Mouse (Mus musculus) urinary bladder, postnatal 36 days (tissue): ENCODE data around the gene Wdr31.

Experiments used
- DNase-seq, 2 experiments: peaks; one replicate each; pipeline ENCODE4 v3.0.0; 2022; ENCODE audit warnings: low spot score in 2 of 2, mixed read lengths in 1 of 2

Gene Wdr31

DNA sequence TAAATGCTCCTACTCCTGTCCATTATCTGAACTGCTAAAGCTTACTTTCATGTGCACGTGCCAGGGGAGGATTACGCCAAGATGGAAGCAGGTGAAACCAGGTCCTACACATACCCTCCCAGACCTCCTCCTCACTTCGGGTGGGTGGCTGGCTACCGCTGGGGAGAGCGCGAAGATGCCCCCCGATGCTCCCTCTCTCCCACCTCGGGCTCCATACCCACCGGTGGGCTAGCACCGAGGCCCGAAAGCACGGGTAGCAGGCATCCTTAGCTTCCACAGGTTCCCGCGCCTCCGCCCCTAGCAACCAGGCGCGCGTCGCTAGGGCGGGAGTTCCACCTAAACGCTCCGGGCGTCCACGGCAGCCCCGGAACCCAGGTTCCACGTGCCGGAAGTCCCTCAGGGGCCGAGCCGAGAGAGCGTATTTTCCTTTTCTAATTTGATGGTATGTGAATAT, at the start of gene Wdr31:
Wdr31 (minus strand) TSS at position 299 of the 454 bp plus-strand sequence.
- DNase-seq = peak; percentile 62 to 73

GRCm38 (mm10) chr4:62519849-62520233, 49.1 kb upstream of the Wdr31 start, which contains the start of gene Alad:
Gene Alad (minus strand): TSS chr4:62519918.
- DNase-seq = peak; percentile 85 to 89

GRCm38 (mm10) chr4:62519122-62519848, 48.6 kb upstream of the Wdr31 start:
- no peak for DNase-seq

DNA sequence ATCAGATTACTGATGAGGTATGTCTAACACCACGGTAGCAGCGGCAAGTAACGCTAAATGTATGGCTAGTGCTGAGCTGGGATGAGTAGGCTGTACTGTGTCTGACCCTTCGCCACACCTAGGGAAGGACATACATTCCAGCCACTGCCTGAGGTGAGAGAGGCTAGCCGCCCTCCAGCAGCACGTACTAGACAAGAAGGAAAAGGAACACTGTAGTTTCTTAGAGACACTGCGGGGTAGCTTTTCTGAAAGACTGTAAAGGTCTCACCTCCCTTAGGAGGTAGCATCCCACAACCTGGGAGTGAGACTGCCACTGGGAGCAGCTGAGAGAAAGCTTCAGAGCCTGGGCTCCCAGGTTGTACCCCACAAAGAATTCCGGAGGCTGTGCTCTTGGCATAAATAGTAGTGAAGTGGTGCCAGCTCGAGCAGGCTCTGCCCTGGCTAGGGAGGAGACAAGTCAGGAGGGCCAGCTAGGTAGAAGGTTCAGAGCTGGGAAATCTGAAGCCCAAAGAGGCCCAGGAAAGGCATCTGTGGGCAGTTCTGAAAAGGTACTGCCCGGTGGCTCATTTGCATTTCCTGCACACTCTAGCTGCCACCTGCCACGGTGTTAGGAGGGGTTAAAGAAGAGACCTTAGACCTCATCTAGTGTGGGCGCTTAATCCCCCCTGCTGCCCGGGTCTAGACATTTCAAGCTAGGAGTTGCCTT, 47.9 kb upstream of the Wdr31 start:
- peak in 1 of 2 experiments; percentile 65 for DNase-seq

DNA sequence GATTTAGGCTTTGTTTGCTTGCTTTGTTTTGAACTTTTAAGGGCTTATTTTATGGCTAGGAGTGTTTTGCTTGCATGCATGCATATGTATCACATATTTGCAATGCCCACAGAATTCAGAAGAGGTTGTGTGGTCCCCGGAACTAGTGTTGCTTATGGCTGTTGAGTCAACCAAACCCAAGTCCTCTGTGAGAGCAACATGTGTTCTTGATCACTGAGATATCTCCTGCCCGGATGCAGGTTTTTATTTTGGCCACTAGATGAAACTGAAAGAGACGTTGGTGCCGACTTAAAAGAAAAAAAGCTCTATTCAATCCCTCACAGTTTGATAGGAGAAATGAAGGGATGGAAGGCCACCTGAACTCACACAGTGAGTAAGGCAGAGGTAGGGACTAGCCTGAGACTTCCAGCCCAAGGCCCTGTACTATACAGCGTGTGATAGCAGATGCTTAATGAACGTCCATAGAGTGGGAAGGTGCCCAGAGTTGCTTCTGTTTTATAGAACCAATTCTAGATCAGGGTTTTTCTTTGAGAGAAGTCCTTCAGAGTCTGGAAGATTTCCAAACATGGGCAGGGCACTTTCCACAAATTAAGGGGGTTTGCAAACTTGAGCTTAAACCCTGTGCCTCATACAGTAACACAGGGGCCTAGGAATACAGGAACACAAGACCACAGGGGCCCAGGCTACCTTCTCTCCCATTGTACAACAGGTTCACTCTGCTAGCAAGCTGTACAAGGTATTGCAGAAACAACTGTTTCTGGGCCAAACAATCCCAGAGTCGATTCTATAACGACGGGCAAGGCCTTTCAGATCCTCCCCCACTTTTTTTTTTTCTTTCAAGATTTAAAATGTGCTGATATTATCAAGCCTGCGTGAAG, 47.1 kb upstream of the Wdr31 start:
- no peak for DNase-seq

GRCm38 (mm10) chr4:62517046-62517445, 46.4 kb upstream of the Wdr31 start:
- no peak for DNase-seq

GRCm38 (mm10) chr4:62516579-62516978, 45.9 kb upstream of the Wdr31 start:
- no peak for DNase-seq

GRCm38 (mm10) chr4:62516079-62516478, 45.4 kb upstream of the Wdr31 start:
- no peak for DNase-seq

DNA sequence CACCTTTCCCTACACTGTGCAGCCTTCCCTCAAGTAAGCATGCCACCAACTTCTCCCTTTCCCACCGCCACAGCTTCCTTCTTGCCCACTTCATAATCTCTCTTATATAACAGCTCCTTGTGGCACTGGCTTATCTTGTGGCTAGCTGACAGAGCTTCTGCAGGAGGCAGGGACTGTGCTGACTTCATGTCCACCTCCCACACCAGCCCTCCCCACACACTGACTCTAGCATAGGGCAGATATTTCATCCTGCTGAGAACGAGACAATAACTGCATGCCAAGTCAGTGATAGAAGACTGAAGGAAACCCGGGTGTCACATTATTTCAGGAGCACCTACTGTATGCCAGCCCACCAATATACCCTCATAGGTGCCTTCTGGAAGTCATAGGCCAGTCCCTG, 44.8 kb upstream of the Wdr31 start:
- no peak for DNase-seq

- DNase-seq = no peak
Observed at GRCm38 (mm10) chr4:62514995-62515394, 44.3 kb upstream of the Wdr31 start.

DNA sequence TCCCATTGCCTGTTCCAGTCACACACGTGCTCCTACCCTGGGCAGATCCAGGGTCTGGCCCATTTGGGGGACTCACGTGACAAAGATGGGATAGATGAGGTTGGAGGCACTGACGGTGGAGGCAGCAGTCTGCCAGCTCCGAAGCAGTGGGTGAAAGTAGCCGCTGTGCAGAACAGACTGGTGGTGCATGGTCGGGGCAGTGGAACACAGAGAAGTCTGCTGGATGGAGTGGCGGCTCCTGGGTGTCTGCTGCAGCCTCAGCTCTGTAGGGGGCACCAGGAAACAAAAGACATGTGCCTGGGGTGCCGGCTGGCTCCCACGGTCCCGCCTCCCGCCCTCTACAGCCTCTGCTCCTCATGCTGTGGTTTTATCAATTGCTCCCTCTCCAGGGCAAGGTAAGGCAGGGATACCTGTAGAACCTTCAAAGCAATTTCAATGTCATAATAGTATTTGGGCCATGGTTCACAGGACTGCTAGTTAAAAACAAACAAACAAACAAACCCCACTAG, 43.4 kb upstream of the Wdr31 start:
- DNase-seq = no peak

- DNase-seq = no peak
Observed at GRCm38 (mm10) chr4:62509946-62510345, 39.2 kb upstream of the Wdr31 start.

DNA sequence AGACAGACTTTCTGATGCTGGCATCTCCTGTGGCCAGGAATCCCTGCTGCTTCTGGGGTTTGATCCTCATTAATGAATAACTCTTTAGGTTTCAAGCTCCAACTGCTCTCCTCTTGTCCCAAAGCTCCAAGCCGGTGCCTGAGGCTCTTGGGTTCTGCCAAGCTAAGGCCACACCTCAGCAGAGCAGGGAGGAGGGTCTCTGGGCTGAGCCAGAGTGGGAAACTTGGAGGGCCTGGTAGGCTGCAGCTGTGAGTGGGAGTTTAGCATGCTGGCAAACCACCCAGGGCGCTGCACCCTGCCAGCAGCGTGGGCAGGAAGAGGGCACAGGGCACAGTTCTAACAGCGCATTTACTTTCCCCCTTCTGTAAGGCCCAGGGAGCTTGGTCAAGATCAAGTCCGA, 38.1 kb upstream of the Wdr31 start:
- DNase-seq = no peak

DNA sequence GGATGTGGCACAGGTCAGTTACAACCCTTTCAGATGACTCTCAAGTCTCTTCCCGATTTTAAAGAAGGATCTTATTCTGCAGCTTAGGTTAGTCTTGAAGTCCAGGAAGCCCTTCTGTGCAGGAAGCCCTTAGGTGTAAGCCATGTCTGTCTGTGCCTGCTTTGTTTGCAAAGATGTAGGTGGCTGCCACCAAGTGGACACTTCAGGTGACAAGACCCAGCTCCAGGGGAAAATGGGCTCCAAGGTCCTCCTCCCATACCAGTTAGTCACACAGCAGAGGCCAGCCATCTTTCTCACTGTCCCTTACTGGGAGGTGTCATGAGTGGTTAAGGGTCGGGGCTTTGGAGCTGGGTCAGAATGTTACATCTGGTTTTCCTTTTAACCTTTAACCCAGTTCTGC, 36.1 kb upstream of the Wdr31 start:
- no peak for DNase-seq

GRCm38 (mm10) chr4:62505991-62506390, 35.3 kb upstream of the Wdr31 start:
- no peak for DNase-seq

DNA sequence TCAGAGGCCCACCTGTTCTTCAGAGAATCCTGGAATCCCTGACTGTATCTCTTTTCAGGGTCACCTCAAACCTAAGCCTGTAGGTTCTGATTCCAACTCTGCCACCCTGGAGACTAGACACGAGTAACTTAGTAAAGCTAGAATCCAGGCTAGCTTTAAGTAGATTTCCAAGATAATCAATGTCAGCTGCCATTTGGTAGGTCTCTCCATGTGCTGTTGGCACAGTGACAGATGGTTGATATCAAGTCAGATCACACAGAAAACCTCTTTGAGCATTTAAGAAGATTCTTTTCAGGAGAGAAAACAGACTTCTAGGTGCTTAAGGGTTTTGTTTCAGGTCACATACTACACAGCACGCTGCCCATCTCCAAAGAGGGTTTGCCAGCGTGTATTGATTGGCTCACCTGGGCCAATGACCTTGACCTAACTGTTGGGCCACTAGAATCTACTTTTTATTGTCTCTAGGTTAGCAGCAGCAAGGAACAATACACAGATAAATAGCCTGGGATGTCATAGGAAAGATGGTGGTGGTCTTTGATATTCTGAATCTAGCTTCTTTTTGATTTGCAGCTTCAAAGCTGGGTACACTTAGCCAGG, 32.8 kb upstream of the Wdr31 start, which contains the start of gene Hdhd3:
Hdhd3 (minus strand) TSS at position 94 of the 597 bp plus-strand sequence.
- no peak for DNase-seq

DNA sequence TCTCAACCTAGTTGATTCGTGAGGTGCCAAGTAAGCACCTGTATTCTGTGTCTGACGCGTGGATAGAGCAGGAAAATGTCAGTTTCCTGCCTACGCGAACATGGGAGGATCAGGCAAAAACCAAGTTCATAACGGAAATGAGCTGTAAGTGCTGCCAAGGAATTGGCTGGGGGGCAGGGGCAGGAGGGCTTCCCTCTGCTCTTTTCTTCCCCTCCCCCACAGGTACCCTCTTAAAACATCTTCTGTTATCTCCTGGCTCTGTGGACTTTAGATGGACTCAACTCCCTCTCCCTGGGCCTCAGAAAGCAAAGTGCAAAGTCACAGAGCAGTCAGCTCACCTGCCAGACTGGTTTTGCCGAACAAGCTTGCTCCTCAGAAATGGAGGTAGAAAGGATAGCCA, 32.3 kb upstream of the Wdr31 start:
- DNase-seq = no peak

GRCm38 (mm10) chr4:62501964-62502732, 31.5 kb upstream of the Wdr31 start:
- peak; percentile 84 to 92 for DNase-seq

DNA sequence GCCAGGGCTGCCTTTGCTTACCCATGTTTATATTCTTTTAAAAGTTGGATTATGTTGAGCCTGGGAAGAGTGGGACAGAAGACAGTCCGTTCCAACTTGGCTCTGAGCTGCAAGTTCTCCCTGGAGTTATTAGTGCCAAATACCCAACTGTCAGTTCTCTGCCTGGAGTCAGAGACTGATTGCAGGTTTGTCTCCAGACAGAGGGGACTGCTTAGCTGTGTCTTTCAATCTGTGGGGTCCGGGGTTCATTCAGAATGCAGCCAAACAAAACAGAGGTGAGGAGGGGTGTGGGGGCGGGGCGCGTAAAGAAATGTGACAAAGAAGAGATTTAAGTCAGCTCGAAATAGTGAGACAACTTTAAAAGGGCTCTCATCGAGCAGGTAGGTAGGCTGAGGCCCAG, 30.8 kb upstream of the Wdr31 start:
- DNase-seq = no peak

DNA sequence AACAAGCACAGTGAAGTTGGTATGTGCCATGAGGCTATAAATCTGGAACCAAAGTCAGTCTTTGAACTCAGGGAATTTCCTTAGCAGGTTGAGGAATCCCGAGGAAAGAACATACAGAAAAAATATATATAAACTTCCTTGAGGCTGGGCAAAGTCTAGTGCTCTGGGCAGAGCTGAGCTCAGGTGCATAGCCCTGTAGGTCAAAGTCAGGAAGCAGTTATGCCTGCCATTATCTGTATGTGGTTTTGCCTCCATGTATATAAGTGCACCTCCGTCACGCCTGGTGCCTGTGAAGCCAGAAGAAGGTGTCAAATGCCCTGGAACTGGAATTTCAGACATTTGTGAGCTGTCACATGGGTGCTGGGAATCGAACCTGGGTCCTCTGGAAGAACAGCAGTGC, 30.1 kb upstream of the Wdr31 start:
- DNase-seq = no peak

DNA sequence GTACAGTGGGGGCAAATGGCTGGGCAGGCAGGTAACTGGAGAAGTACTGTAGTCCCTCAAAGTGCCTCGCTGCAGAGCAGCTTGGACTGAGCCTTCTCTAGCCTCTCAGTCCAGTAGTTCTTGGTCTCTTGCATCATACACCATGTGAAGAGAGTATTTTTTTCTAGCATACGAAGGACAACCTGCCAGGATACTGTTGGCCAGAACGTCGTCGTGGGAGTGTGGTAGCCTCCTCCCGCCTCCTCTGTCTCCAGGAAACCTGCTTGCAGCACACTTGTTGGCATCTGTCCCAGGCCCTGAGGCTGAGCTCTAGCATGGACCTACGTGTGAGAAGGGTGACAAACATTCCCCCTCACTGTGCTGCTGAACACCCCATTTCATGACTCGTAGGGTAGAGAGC, 26.1 kb upstream of the Wdr31 start:
- DNase-seq = peak in 1 of 2 experiments; percentile 72
